Comparison of ENCODE assay signal across 25 mouse cellular contexts in genomic region chr4:106148866-106149265, GRCm38 (mm10).
A peak's percentile ranks its signal among the peaks of the same experiment; 100 is the strongest.
DNase-seq lines count a peak whose midpoint lies in the region; ATAC-seq and TF ChIP-seq lines count a peak whose summit lies in the region.
"Had no signal": no experiment of that assay in that cellular context is flagged by ENCODE, and none has a peak within 500 bp of the region (broad histone marks: within the 10 kb centered on the region; RNA-seq: fewer than 3 reads in every experiment).

No protein-coding gene starts in this region.

- H3K4me1 ChIP-seq in kidney, adult 2 months (ENCODE audit: control insufficient read depth, insufficient read depth, low read length): peaks cover 20% of the 10 kb centered on the region
- H3K4me1 ChIP-seq in embryonic facial prominence, embryonic 10.5 days: peaks cover 23% of the 10 kb centered on the region
- peaks cover 40% of the 10 kb centered on the region for H3K4me1 ChIP-seq in embryonic facial prominence, embryonic 13.5 days
- peaks cover 41% of the 10 kb centered on the region for H3K4me1 ChIP-seq in embryonic facial prominence, embryonic 15.5 days

- H3K9me3 ChIP-seq in embryonic facial prominence, embryonic 10.5 days: no peaks in the 10 kb centered on the region
- peaks cover 4% of the 10 kb centered on the region; the same call in 1 of the 2 replicates for H3K9me3 ChIP-seq in embryonic facial prominence, embryonic 13.5 days
- H3K9me3 ChIP-seq in embryonic facial prominence, embryonic 15.5 days (replicated peaks): no peaks in the 10 kb centered on the region
- H3K9me3 ChIP-seq: forebrain, embryonic 10.5 days; forebrain, embryonic 12.5 days had no signal

- WGBS in kidney, adult 2 months: 70% methylated on average over 3 of the region's 3 CpGs
- WGBS in embryonic facial prominence, embryonic 10.5 days: 95% methylated on average over 3 of the region's 3 CpGs
- WGBS in embryonic facial prominence, embryonic 13.5 days: 82% methylated on average over 3 of the region's 3 CpGs
- 85% methylated on average over 3 of the region's 3 CpGs for WGBS in embryonic facial prominence, embryonic 15.5 days

- no peaks in the 10 kb centered on the region for H3K36me3 ChIP-seq in kidney, adult 2 months (ENCODE audit: control insufficient read depth, insufficient read depth, low read length)
- H3K36me3 ChIP-seq in embryonic facial prominence, embryonic 10.5 days (replicated peaks): no peaks in the 10 kb centered on the region
- H3K36me3 ChIP-seq in embryonic facial prominence, embryonic 13.5 days: no peaks in the 10 kb centered on the region
- H3K36me3 ChIP-seq in embryonic facial prominence, embryonic 15.5 days: no peaks in the 10 kb centered on the region
- H3K36me3 ChIP-seq: forebrain, embryonic 10.5 days; forebrain, embryonic 12.5 days; G1E had no signal

- no peak overlapping the region for H3K9ac ChIP-seq in embryonic facial prominence, embryonic 13.5 days
- no peak overlapping the region for H3K9ac ChIP-seq in embryonic facial prominence, embryonic 15.5 days
- H3K9ac ChIP-seq: forebrain, embryonic 12.5 days had no signal

- no peak for TF ChIP-seq POLR2A in kidney, adult 2 months (IDR thresholded peaks at IDR 0.05; ENCODE audit: low read depth, low read length)

- ATAC-seq in embryonic facial prominence, embryonic 13.5 days (ENCODE audit: insufficient number of reproducible peaks, insufficient read depth, low FRiP score, low TSS enrichment, low read depth): no peak
- ATAC-seq in embryonic facial prominence, embryonic 15.5 days (ENCODE audit: insufficient number of reproducible peaks, low FRiP score, low TSS enrichment, low read depth): no peak
- ATAC-seq: activated CD4-positive, CD25-positive, alpha-beta regulatory T cell, adult 4 months; CD4-positive, CD25-positive, alpha-beta regulatory T cell, adult 4 months; forebrain, embryonic 14.5 days; forebrain, embryonic 16.5 days; Patski had no signal

- no peak overlapping the region for H3K4me3 ChIP-seq in kidney, adult 2 months (ENCODE audit: insufficient read depth, low read depth, low read length)
- no peak overlapping the region for H3K4me3 ChIP-seq in embryonic facial prominence, embryonic 10.5 days
- no peak overlapping the region for H3K4me3 ChIP-seq in embryonic facial prominence, embryonic 13.5 days
- no peak overlapping the region for H3K4me3 ChIP-seq in embryonic facial prominence, embryonic 15.5 days (replicated peaks)
- H3K4me3 ChIP-seq: erythroblast, embryonic 14.5 days; forebrain, embryonic 10.5 days; forebrain, embryonic 12.5 days had no signal

- no peak overlapping the region for H3K4me2 ChIP-seq in embryonic facial prominence, embryonic 13.5 days
- H3K4me2 ChIP-seq in embryonic facial prominence, embryonic 15.5 days (replicated peaks): no peak overlapping the region
- H3K4me2 ChIP-seq: forebrain, embryonic 12.5 days had no signal

- TF ChIP-seq CTCF in kidney, adult 2 months (conservative IDR thresholded peaks at IDR 0.05; ENCODE audit: insufficient read depth, insufficient read length, low read depth, low read length): no peak

- H3K27me3 ChIP-seq in kidney, adult 2 months (replicated peaks; ENCODE audit: control insufficient read depth, insufficient read depth, low read length): no peaks in the 10 kb centered on the region
- no peaks in the 10 kb centered on the region for H3K27me3 ChIP-seq in embryonic facial prominence, embryonic 10.5 days (replicated peaks; ENCODE audit: low read depth, poor library complexity, severe bottlenecking)
- no peaks in the 10 kb centered on the region for H3K27me3 ChIP-seq in embryonic facial prominence, embryonic 13.5 days
- H3K27me3 ChIP-seq in embryonic facial prominence, embryonic 15.5 days: no peaks in the 10 kb centered on the region
- H3K27me3 ChIP-seq: forebrain, embryonic 12.5 days; Patski had no signal

- peak; percentile 79 for DNase-seq in kidney, adult 2 months
- no peak for DNase-seq in kidney, postnatal 10 days
- DNase-seq in embryonic facial prominence, embryonic 10.5 days (ENCODE audit: low spot score): no peak
- no peak for DNase-seq in lung, postnatal 14 days
- DNase-seq in ovary, adult 18-20 months (ENCODE audit: low spot score): no peak
- DNase-seq: adrenal gland, adult 8-10 months; adrenal gland, postnatal 14 days; adrenal gland, postnatal 36 days; B cell, adult 2 months; cerebellum, adult 11-12 months; cerebellum, adult 2 months; cerebellum, adult 9-10 months; cerebellum, postnatal 10 days; cerebellum, postnatal 25 days had no signal

- peak overlapping the region; percentile 87 for H3K27ac ChIP-seq in kidney, adult 2 months (ENCODE audit: insufficient read depth, low read depth, low read length)
- H3K27ac ChIP-seq in embryonic facial prominence, embryonic 10.5 days (replicated peaks): peak overlapping the region; percentile 30; the same call in 1 of the 2 replicates
- H3K27ac ChIP-seq in embryonic facial prominence, embryonic 13.5 days: peak overlapping the region; percentile 85
- H3K27ac ChIP-seq in embryonic facial prominence, embryonic 15.5 days (replicated peaks): peak overlapping the region; percentile 74
- H3K27ac ChIP-seq: forebrain, embryonic 10.5 days; forebrain, embryonic 12.5 days had no signal

Comparison
In these comparisons a context has a peak if more than half of its experiments do, and no peak if none do; other contexts are left out.
1. H3K27ac ChIP-seq: peak in every context shown above with its lines; median percentile 87 in kidney, adult 2 months; 85 in embryonic facial prominence, embryonic 13.5 days; 74 in embryonic facial prominence, embryonic 15.5 days; 30 in embryonic facial prominence, embryonic 10.5 days.